Mouse (Mus musculus) hindbrain, postnatal 0 days (tissue): ENCODE measurements around the gene Cpvl. TPM values are rescaled to one million over a fixed set of nuclear protein-coding genes. Genes with fewer than 3 reads are reported as not detected.

ENCODE experiments used
- ATAC-seq: fragments of 200-750 bp; cut with Nextera tagmentation; 2 replicates; pipeline ENCODE4 v1.8.0; 2017; ENCODE audit warnings: mild to moderate bottlenecking, moderate TSS enrichment, moderate library complexity
- DNase-seq: peaks from one replicate; pipeline ENCODE4 v3.0.0-alpha.2; 2015; ENCODE audit warnings: low spot score
- H3K27ac ChIP-seq: fragments of 300-500 bp; sonication (generic); 2 replicates; pipeline ENCODE4 v1.5.1; 2014; ENCODE audit warnings: mild to moderate bottlenecking
- H3K27me3 ChIP-seq: fragments of 300-500 bp; sonication (generic); 2 replicates; pipeline ENCODE4 v1.6.1; 2014; ENCODE audit warnings: low read length, mixed read lengths; ENCODE audit not compliant: insufficient read depth
- H3K36me3 ChIP-seq: fragments of 300-500 bp; sonication (generic); 2 replicates; pipeline ENCODE4 v1.6.1; 2014; ENCODE audit warnings: low read length, mixed read lengths; ENCODE audit not compliant: insufficient read depth
- H3K4me1 ChIP-seq: fragments of 300-500 bp; sonication (generic); 2 replicates; pipeline ENCODE4 v1.6.1; 2014; ENCODE audit warnings: antibody characterized with exemption, low read length, mixed read lengths; ENCODE audit not compliant: insufficient read depth
- H3K4me2 ChIP-seq: fragments of 300-500 bp; sonication (generic); 2 replicates; pipeline ENCODE4 v1.6.1; 2014; ENCODE audit warnings: low read depth, mild to moderate bottlenecking, low read length, moderate library complexity, mixed read lengths
- H3K4me3 ChIP-seq: fragments of 300-500 bp; sonication (generic); 2 replicates; pipeline ENCODE4 v1.5.1; 2014; ENCODE audit warnings: low read length
- H3K9ac ChIP-seq: fragments of 300-500 bp; sonication (generic); replicated peaks from 2 replicates; pipeline ENCODE4 v1.6.1; 2014; ENCODE audit warnings: mild to moderate bottlenecking, low read length, moderate library complexity, mixed read lengths
- H3K9me3 ChIP-seq: fragments of 300-500 bp; sonication (generic); 2 replicates; pipeline ENCODE4 v1.6.1; 2016; ENCODE audit warnings: low read length, mixed read lengths
- CTCF ChIP-seq: IDR thresholded peaks from 2 replicates; pipeline ENCODE4 v1.5.1; 2016; ENCODE audit warnings: antibody characterized with exemption, control low read depth, low read depth
- WGBS: fragments of 180-500 bp; shearing (Covaris S2); extraction: QIAGEN DNeasy Blood & Tissue Kit; methylation state at CpG from one replicate; pipeline ENCODE4 v1.1.7; 2014; 5-methylcytosine and 5-hydroxymethylcytosine counted together
- polyA plus RNA-seq: library from polyadenylated mRNA; unstranded; fragments of >200 nt; fragmentation: Nextera tagmentation; extraction: Ambion mirVana; gene quantifications from 2 replicates; pipeline ENCODE4 v1.2.1, GENCODE M21; 2015
- total RNA-seq: library from RNA; depleted of rRNA; stranded (reverse); fragments of >200 nt; gene quantifications from 2 replicates; pipeline ENCODE4 v1.2.3, GENCODE M21; 2014

Gene Cpvl
- total and polyA plus RNA-seq, 2 experiments from 2014 or later, result 0.15 TPM; not detected in 1

GRCm38 (mm10) chr6:53954106-53954505 is 24.4 kb downstream of the Cpvl start:
- Histone ChIP-seq H3K27ac (no peak overlapping the region), H3K9ac (no peak overlapping the region), H3K9me3 (no peaks in the 10 kb centered on the region), H3K36me3 (no peaks in the 10 kb centered on the region), H3K4me3 (no peak overlapping the region), H3K27me3 (no peaks in the 10 kb centered on the region), H3K4me1 (0 out of 2 replicates have a peak, but pooled peaks cover 4% of the 10 kb centered on the region), H3K4me2 (no peak overlapping the region)
- peak; percentile 72 for DNase-seq
- no peak for ATAC-seq
- peak; percentile 76 for TF ChIP-seq CTCF
- 50% methylated on average over 5 of the region's 5 CpGs for WGBS

- no peak for ATAC-seq
- 0 out of 2 replicates have a peak, but pooled peaks cover 4% of the 10 kb centered on the region for H3K4me1 ChIP-seq
- WGBS, result 86% methylated on average over 6 of the region's 6 CpGs
These were observed 25.1 kb downstream of the Cpvl start for GRCm38 (mm10) chr6:53953348-53953747.

GRCm38 (mm10) chr6:53951421-53951820 is 27.1 kb downstream of the Cpvl start:
- H3K27ac ChIP-seq, result 0 out of 2 replicates have a peak overlapping the region, but pooled peaks have one; percentile 21

More at GRCm38 (mm10) chr6:53953348-53953747, 25.1 kb downstream of the Cpvl start:
- no peak overlapping the region for H3K4me2 ChIP-seq
- H3K36me3 ChIP-seq, result no peaks in the 10 kb centered on the region
- no peak overlapping the region for H3K27ac ChIP-seq
- no peaks in the 10 kb centered on the region for H3K9me3 ChIP-seq
- no peaks in the 10 kb centered on the region for H3K27me3 ChIP-seq
- no peak overlapping the region for H3K4me3 ChIP-seq
- DNase-seq, result no peak
- TF ChIP-seq CTCF, result no peak
- no peak overlapping the region for H3K9ac ChIP-seq

GRCm38 (mm10) chr6:53950876-53951275 is 27.6 kb downstream of the Cpvl start:
- Histone ChIP-seq H3K9me3 (no peaks in the 10 kb centered on the region), H3K27ac (peak overlapping the region; percentile 21; the same call in 1 of the 2 replicates), H3K4me2 (no peak overlapping the region), H3K9ac (no peak overlapping the region), H3K4me1 (0 out of 2 replicates have a peak, but pooled peaks cover 4% of the 10 kb centered on the region), H3K4me3 (no peak overlapping the region), H3K27me3 (no peaks in the 10 kb centered on the region), H3K36me3 (no peaks in the 10 kb centered on the region)
- WGBS, result 61% methylated on average over 9 of the region's 9 CpGs
- no peak for TF ChIP-seq CTCF
- DNase-seq (no peak), ATAC-seq (no peak)

More at GRCm38 (mm10) chr6:53951421-53951820, 27.1 kb downstream of the Cpvl start:
- Histone ChIP-seq H3K9ac (no peak overlapping the region), H3K9me3 (no peaks in the 10 kb centered on the region), H3K4me3 (no peak overlapping the region), H3K4me2 (no peak overlapping the region), H3K36me3 (no peaks in the 10 kb centered on the region), H3K27me3 (no peaks in the 10 kb centered on the region), H3K4me1 (0 out of 2 replicates have a peak, but pooled peaks cover 4% of the 10 kb centered on the region)
- DNase-seq, result no peak
- WGBS, result 52% methylated on average over 4 of the region's 4 CpGs
- no peak for ATAC-seq
- TF ChIP-seq CTCF, result no peak

GRCm38 (mm10) chr6:53948388-53949035 is 30.0 kb downstream of the Cpvl start:
- Histone ChIP-seq H3K4me3 (no peak overlapping the region), H3K4me1 (0 out of 2 replicates have a peak, but pooled peaks cover 8% of the 10 kb centered on the region), H3K27me3 (no peaks in the 10 kb centered on the region), H3K36me3 (no peaks in the 10 kb centered on the region), H3K27ac (no peak overlapping the region), H3K9me3 (no peaks in the 10 kb centered on the region), H3K9ac (no peak overlapping the region), H3K4me2 (no peak overlapping the region)
- ATAC-seq (no peak), DNase-seq (no peak)
- 49% methylated on average over 4 of the region's 4 CpGs for WGBS
- no peak for TF ChIP-seq CTCF

GRCm38 (mm10) chr6:53944887-53945286 is 33.6 kb downstream of the Cpvl start:
- no peak overlapping the region for H3K27ac ChIP-seq
- DNase-seq, result no peak
- no peaks in the 10 kb centered on the region for H3K27me3 ChIP-seq
- H3K36me3 ChIP-seq, result no peaks in the 10 kb centered on the region
- WGBS, result 83% methylated on average over 5 of the region's 5 CpGs
- no peak overlapping the region for H3K4me2 ChIP-seq
- no peak for TF ChIP-seq CTCF
- no peak overlapping the region for H3K4me3 ChIP-seq
- ATAC-seq, result no peak
- H3K4me1 ChIP-seq, result 0 out of 2 replicates have a peak, but pooled peaks cover 4% of the 10 kb centered on the region
- H3K9me3 ChIP-seq, result no peaks in the 10 kb centered on the region
- no peak overlapping the region for H3K9ac ChIP-seq

- WGBS, result 69% methylated on average over 3 of the region's 3 CpGs
These were observed 34.1 kb downstream of the Cpvl start for GRCm38 (mm10) chr6:53944417-53944816.

More at GRCm38 (mm10) chr6:53944417-53944816, 34.1 kb downstream of the Cpvl start:
- H3K27me3 ChIP-seq, result no peaks in the 10 kb centered on the region
- ATAC-seq (no peak), DNase-seq (no peak)
- H3K36me3 ChIP-seq, result no peaks in the 10 kb centered on the region
- no peaks in the 10 kb centered on the region for H3K9me3 ChIP-seq
- H3K27ac ChIP-seq, result no peak overlapping the region
- no peak overlapping the region for H3K4me2 ChIP-seq
- H3K4me3 ChIP-seq, result no peak overlapping the region
- H3K4me1 ChIP-seq, result 0 out of 2 replicates have a peak, but pooled peaks cover 4% of the 10 kb centered on the region
- TF ChIP-seq CTCF, result no peak
- H3K9ac ChIP-seq, result no peak overlapping the region
